Mouse (Mus musculus) adrenal gland, postnatal 4 days (tissue): ENCODE data around the gene Tbc1d15. TPM values are rescaled to one million over a fixed set of nuclear protein-coding genes. Genes with fewer than 3 reads are reported as not detected.

ENCODE experiments used
- DNase-seq, 2 experiments: peaks; one replicate each; pipeline ENCODE4 v3.0.0; 2021 to 2022; ENCODE audit warnings: low spot score in 2 of 2, mixed read lengths in 2 of 2
- total RNA-seq, 2 experiments: library from RNA; stranded (reverse); gene quantifications; 2 replicates each; pipeline ENCODE4 v1.2.3; 2021

The Tbc1d15 gene
- total RNA-seq, 2 experiments from 2014 or later, result 85.8 to 88.4 TPM

- DNase-seq, result no peak
These were observed 80.5 kb downstream of the Tbc1d15 start for GRCm38 (mm10) chr10:115170496-115171350.

- no peak for DNase-seq
These were observed 81.9 kb downstream of the Tbc1d15 start for GRCm38 (mm10) chr10:115169410-115169809.

- DNase-seq, result no peak
These were observed 91.0 kb downstream of the Tbc1d15 start for GRCm38 (mm10) chr10:115160289-115160688.

Other genes starting within 250 kb of the Tbc1d15 start
- gene Tph2, start 66.4 kb downstream of the Tbc1d15 start, total RNA-seq, result under 1 TPM; 0.11 to 0.14 TPM
- gene Rab21, start 64.1 kb upstream of the Tbc1d15 start, total RNA-seq, result 10 to 100 TPM; 47.3 to 48.6 TPM
- 10 to 100 TPM; 34.1 to 42.3 TPM for gene Tmem19, start 111.0 kb upstream of the Tbc1d15 start, total RNA-seq
- gene Thap2, start 133.0 kb upstream of the Tbc1d15 start, total RNA-seq, result 10 to 100 TPM in 1 of 2 experiments, 1 to 10 TPM in 1; 9.7 to 10.6 TPM
- gene Zfc3h1, start 133.5 kb upstream of the Tbc1d15 start, total RNA-seq, result 10 to 100 TPM; 52.5 to 58.3 TPM